Mouse (Mus musculus) CH12.LX (cell line): ENCODE results near the gene Prkch. TPM values are rescaled to one million over a fixed set of nuclear protein-coding genes. Genes with fewer than 3 reads are reported as not detected.
A peak's percentile ranks its signal among the peaks of the same experiment; 100 is the strongest.
"Not testable (repeated sequence)": the region's sequence is repeated elsewhere in the genome, so short reads cannot be mapped to it uniquely, and the experiment has no call there.

Experiments
- DNase-seq: peaks from one replicate; pipeline ENCODE4 v3.0.0-alpha.2; 2013; ENCODE audit errors: extremely low read depth
- H3K27ac ChIP-seq: 2 replicates; pipeline ENCODE4 v1.5.1; 2012; ENCODE audit warnings: low read depth, mild to moderate bottlenecking, control low read depth, moderate library complexity; ENCODE audit not compliant: insufficient read depth
- H3K27me3 ChIP-seq: replicated peaks from 2 replicates; pipeline ENCODE3; 2012; ENCODE audit warnings: inconsistent platforms
- H3K36me3 ChIP-seq, 2 experiments: replicated peaks in 1 of 2; 2 replicates each; pipeline versions ENCODE3 to v1.6.1; 2012; ENCODE audit warnings: inconsistent platforms in 1 of 2, low read length in 1 of 2, mild to moderate bottlenecking in 1 of 2, mixed read lengths in 1 of 2, moderate library complexity in 1 of 2; ENCODE audit not compliant: control insufficient read depth in 1 of 2, insufficient read depth in 1 of 2
- H3K4me1 ChIP-seq, 2 experiments: 2 replicates each; pipeline ENCODE4 v1.6.1; 2012; ENCODE audit warnings: inconsistent platforms in 1 of 2, moderate library complexity in 1 of 2; ENCODE audit not compliant: insufficient read depth in 2 of 2, control insufficient read depth in 1 of 2
- H3K4me2 ChIP-seq: 2 replicates; pipeline ENCODE4 v1.6.1; 2012; ENCODE audit warnings: low read depth, mild to moderate bottlenecking, control low read depth; ENCODE audit not compliant: poor library complexity, insufficient read depth, severe bottlenecking
- H3K4me3 ChIP-seq, 3 experiments: fragments of 150-350 bp in 1 of 3; sonication (generic) in 1 of 3; replicated peaks in 1 of 3; 2 replicates each; pipeline versions ENCODE3 to v1.5.1; 2011 to 2012; ENCODE audit warnings: low read depth in 2 of 3, low read length in 2 of 3, mild to moderate bottlenecking in 2 of 3, moderate library complexity in 2 of 3, control low read depth in 1 of 3, improper control_type of control experiment in 1 of 3, inconsistent platforms in 1 of 3, mixed read lengths in 1 of 3; ENCODE audit not compliant: poor library complexity in 1 of 3
- H3K79me2 ChIP-seq: replicated peaks from 2 replicates; pipeline ENCODE4 v1.6.1; 2012; ENCODE audit warnings: mild to moderate bottlenecking, moderate library complexity; ENCODE audit not compliant: control insufficient read depth, poor library complexity, insufficient read depth, severe bottlenecking; ENCODE audit errors: extremely low read depth
- H3K9ac ChIP-seq: 2 replicates; pipeline ENCODE4 v1.6.1; 2012; ENCODE audit warnings: low read depth, mild to moderate bottlenecking, control low read depth, moderate library complexity; ENCODE audit not compliant: insufficient read depth
- H3K9me3 ChIP-seq: replicated peaks from 2 replicates; pipeline ENCODE3; 2012; ENCODE audit warnings: low read length, inconsistent platforms, mixed read lengths
- BHLHE40 ChIP-seq: IDR thresholded peaks from 2 replicates; pipeline ENCODE4 v1.6.1; 2011; ENCODE audit warnings: mild to moderate bottlenecking, low read depth, low read length, improper control_type of control experiment
- CTCF ChIP-seq, 2 experiments: IDR thresholded peaks in 1 of 2; conservative IDR thresholded peaks in 1 of 2; 2 replicates each; pipeline ENCODE4 v1.5.1; 2011 to 2012; ENCODE audit warnings: low read depth in 2 of 2, low read length in 2 of 2, improper control_type of control experiment in 1 of 2, inconsistent platforms in 1 of 2, mild to moderate bottlenecking in 1 of 2, moderate library complexity in 1 of 2
- E2F4 ChIP-seq: IDR thresholded peaks from 2 replicates; pipeline ENCODE4 v1.6.1; 2011; ENCODE audit warnings: low read depth, low read length, improper control_type of control experiment; ENCODE audit not compliant: insufficient replicate concordance
- ELF1 ChIP-seq: IDR thresholded peaks from 2 replicates; pipeline ENCODE4 v1.6.1; 2014; ENCODE audit warnings: low read depth, mild to moderate bottlenecking, inconsistent platforms, low read length, improper control_type of control experiment
- GABPA ChIP-seq: IDR thresholded peaks from 2 replicates; pipeline ENCODE4 v1.6.1; 2012; ENCODE audit warnings: low read depth, low read length, improper control_type of control experiment, inconsistent platforms; ENCODE audit not compliant: insufficient replicate concordance
- HCFC1 ChIP-seq: IDR thresholded peaks from 2 replicates; pipeline ENCODE4 v1.6.1; 2012; ENCODE audit warnings: low read depth, mild to moderate bottlenecking, inconsistent platforms, low read length, improper control_type of control experiment
- IRF4 ChIP-seq: IDR thresholded peaks from 2 replicates; pipeline ENCODE4 v1.6.1; 2014; ENCODE audit warnings: low read depth, mild to moderate bottlenecking, inconsistent platforms, low read length, improper control_type of control experiment
- MAFK ChIP-seq: IDR thresholded peaks from 2 replicates; pipeline ENCODE4 v1.6.1; 2011; ENCODE audit warnings: low read length, improper control_type of control experiment; ENCODE audit not compliant: insufficient replicate concordance
- MAZ ChIP-seq: IDR thresholded peaks from 2 replicates; pipeline ENCODE4 v1.6.1; 2012; ENCODE audit warnings: low read depth, mild to moderate bottlenecking, inconsistent platforms, low read length, improper control_type of control experiment, moderate library complexity
- MXI1 ChIP-seq: IDR thresholded peaks from 2 replicates; pipeline ENCODE4 v1.6.1; 2011; ENCODE audit warnings: mild to moderate bottlenecking, low read depth, low read length, improper control_type of control experiment
- MYC ChIP-seq: IDR thresholded peaks from 2 replicates; pipeline ENCODE4 v1.6.1; 2011; ENCODE audit warnings: low read depth, mild to moderate bottlenecking, improper control_type of control experiment, low read length
- NELFE ChIP-seq: IDR thresholded peaks from 2 replicates; pipeline ENCODE4 v1.6.1; 2011; ENCODE audit warnings: low read depth, low read length, improper control_type of control experiment
- POLR2A ChIP-seq: IDR thresholded peaks from 2 replicates; pipeline ENCODE4 v1.6.1; 2011; ENCODE audit warnings: low read depth, mild to moderate bottlenecking, improper control_type of control experiment, low read length
- POLR2AphosphoS2 ChIP-seq: IDR thresholded peaks from 2 replicates; pipeline ENCODE4 v1.6.1; 2011; ENCODE audit warnings: low read depth, low read length, improper control_type of control experiment
- RAD21 ChIP-seq: IDR thresholded peaks from 2 replicates; pipeline ENCODE4 v1.6.1; 2011; ENCODE audit warnings: low read depth, mild to moderate bottlenecking, low read length, improper control_type of control experiment, moderate library complexity
- RCOR1 ChIP-seq: conservative IDR thresholded peaks from 2 replicates; pipeline ENCODE4 v1.6.1; 2012; ENCODE audit warnings: low read depth, mild to moderate bottlenecking, inconsistent platforms, low read length, improper control_type of control experiment
- SIN3A ChIP-seq: IDR thresholded peaks from 2 replicates; pipeline ENCODE4 v1.6.1; 2012; ENCODE audit warnings: low read length, improper control_type of control experiment, inconsistent platforms
- SMC3 ChIP-seq: IDR thresholded peaks from 2 replicates; pipeline ENCODE4 v1.6.1; 2011; ENCODE audit warnings: low read depth, low read length, improper control_type of control experiment
- UBTF ChIP-seq: IDR thresholded peaks from 2 replicates; pipeline ENCODE4 v1.6.1; 2012; ENCODE audit warnings: low read depth, mild to moderate bottlenecking, inconsistent platforms, low read length, improper control_type of control experiment, moderate library complexity
- USF1 ChIP-seq: IDR thresholded peaks from 2 replicates; pipeline ENCODE4 v1.6.1; 2014; ENCODE audit warnings: low read depth, mild to moderate bottlenecking, inconsistent platforms, low read length, improper control_type of control experiment
- USF2 ChIP-seq: conservative IDR thresholded peaks from 2 replicates; pipeline ENCODE4 v1.6.1; 2011; ENCODE audit warnings: low read depth, low read length, improper control_type of control experiment
- ZKSCAN1 ChIP-seq: IDR thresholded peaks from 2 replicates; pipeline ENCODE4 v1.6.1; 2012; ENCODE audit warnings: low read depth, inconsistent platforms, low read length, improper control_type of control experiment, borderline replicate concordance
- dilution Hi-C: fragments of 300-500 bp; cut with MboI; formaldehyde crosslinking; loops from 2 replicates; pipeline ENCODE4 v1.14.3; 2020; ENCODE audit warnings: low sequenced_read_pairs; ENCODE audit not compliant: extremely low pct_unique_long_range_greater_than_20kb, extremely low pct_ligation_motif_present
- in situ Hi-C: fragments of 300-500 bp; cut with MboI; formaldehyde crosslinking; loops from 3 replicates; pipeline ENCODE4 v1.14.3; 2019; ENCODE audit warnings: low sequenced_read_pairs, low pct_ligation_motif_present, low pct_unique_long_range_greater_than_20kb, mixed read lengths
- polyA plus RNA-seq: library from polyadenylated mRNA; unstranded; fragments of >175 nt; gene quantifications from 2 replicates; pipeline ENCODE4 v1.2.1, GENCODE M21; 2012; ENCODE audit warnings: low read depth; ENCODE audit not compliant: insufficient read length
- total RNA-seq, 2 experiments: library from RNA; depleted of rRNA; stranded (reverse); fragments of 300-350 nt in 1 of 2; fragments of >200 nt in 1 of 2; gene quantifications; 2 replicates each; pipeline ENCODE4 v1.2.3; 2012 to 2014

Prkch gene
- total and polyA plus RNA-seq, 3 experiments: 0.76 to 2.3 (median 1.8) TPM

- in situ Hi-C loops: no loop called here
- DNase-seq: peak; percentile 28
- peak overlapping the region; percentile 4; the same call in 1 of the 2 replicates for H3K4me2 ChIP-seq
- H3K9ac ChIP-seq: no peak overlapping the region
- peaks cover 0 to 2% of the 10 kb centered on the region in 2 experiments for H3K36me3 ChIP-seq
- dilution Hi-C loops: no loop called here
- no peak overlapping the region for H3K27ac ChIP-seq
- H3K4me3 ChIP-seq: no peak overlapping the region
- H3K4me1 ChIP-seq: peaks cover 8 to 9% of the 10 kb centered on the region in 2 experiments
- TF ChIP-seq BHLHE40 (no peak), GABPA (no peak), E2F4 (no peak), MAZ (no peak), IRF4 (no peak), MAFK (no peak), CTCF (conservative IDR thresholded peaks at IDR 0.05 in 1 of 2, IDR thresholded peaks at IDR 0.05 in 1 of 2; ENCODE audit: low read depth in 2 of 2, low read length in 2 of 2) (peak in 1 of 2 experiments; percentile 55; a peak in 2 of 4 replicates), SMC3 (peak; percentile 15; the same call in 1 of the 2 replicates), USF2 (no peak)
- H3K79me2 ChIP-seq: no peaks in the 10 kb centered on the region
- H3K9me3 ChIP-seq: no peaks in the 10 kb centered on the region
- no peaks in the 10 kb centered on the region for H3K27me3 ChIP-seq
These were observed 47.0 kb upstream of the Prkch start for GRCm38 (mm10) chr12:73537499-73538138.

GRCm38 (mm10) chr12:73538139-73538508, 46.5 kb upstream of the Prkch start:
- H3K9ac ChIP-seq, H3K27me3 ChIP-seq, H3K4me3 ChIP-seq, H3K9me3 ChIP-seq, DNase-seq, H3K36me3 ChIP-seq, H3K4me1 ChIP-seq, dilution Hi-C loops, H3K79me2 ChIP-seq, H3K27ac ChIP-seq, in situ Hi-C loops: not testable (repeated sequence)
- H3K4me2 ChIP-seq: peak overlapping the region; percentile 4; the same call in 1 of the 2 replicates

GRCm38 (mm10) chr12:73539151-73539550, 45.4 kb upstream of the Prkch start:
- Histone ChIP-seq H3K9me3 (no peaks in the 10 kb centered on the region), H3K4me1 (peaks cover 8 to 9% of the 10 kb centered on the region in 2 experiments), H3K79me2 (no peaks in the 10 kb centered on the region), H3K9ac (no peak overlapping the region), H3K4me2 (no peak overlapping the region), H3K4me3 (no peak overlapping the region), H3K27ac (no peak overlapping the region), H3K27me3 (no peaks in the 10 kb centered on the region), H3K36me3 (peaks cover 0 to 2% of the 10 kb centered on the region in 2 experiments)
- dilution Hi-C loops: no loop called here
- TF ChIP-seq POLR2AphosphoS2 (no peak), USF2 (no peak), E2F4 (no peak), ELF1 (no peak), UBTF (no peak), POLR2A (no peak), ZKSCAN1 (no peak), HCFC1 (no peak), SIN3A (no peak), MXI1 (no peak), RCOR1 (no peak), USF1 (no peak), RAD21 (no peak), MYC (no peak), NELFE (no peak)
- in situ Hi-C loops: no loop called here
- DNase-seq: no peak
